Mouse (Mus musculus) heart, embryonic 12.5 days (tissue): ENCODE measurements around the gene 1190002N15Rik. TPM values are rescaled to one million over a fixed set of nuclear protein-coding genes. Genes with fewer than 3 reads are reported as not detected.

Source experiments
- ATAC-seq: fragments of 200-750 bp; cut with Nextera tagmentation; 2 replicates; pipeline ENCODE4 v1.8.0; 2017; ENCODE audit warnings: moderate TSS enrichment, moderate library complexity; ENCODE audit not compliant: insufficient number of reproducible peaks, low FRiP score
- H3K27ac ChIP-seq: fragments of 300-500 bp; sonication (generic); 2 replicates; pipeline ENCODE4 v1.5.1; 2016; ENCODE audit warnings: mild to moderate bottlenecking, moderate library complexity; ENCODE audit not compliant: poor library complexity, severe bottlenecking
- H3K27me3 ChIP-seq: fragments of 300-500 bp; sonication (generic); replicated peaks from 2 replicates; pipeline ENCODE4 v1.6.1; 2016; ENCODE audit warnings: mild to moderate bottlenecking, moderate library complexity
- H3K36me3 ChIP-seq: fragments of 300-500 bp; sonication (generic); 2 replicates; pipeline ENCODE4 v1.6.1; 2016; ENCODE audit warnings: mild to moderate bottlenecking, moderate library complexity
- H3K4me1 ChIP-seq: fragments of 300-500 bp; sonication (generic); replicated peaks from 2 replicates; pipeline ENCODE4 v1.6.1; 2016; ENCODE audit warnings: mild to moderate bottlenecking
- H3K4me2 ChIP-seq: fragments of 300-500 bp; sonication (generic); 2 replicates; pipeline ENCODE4 v1.6.1; 2016; ENCODE audit warnings: mild to moderate bottlenecking, moderate library complexity
- H3K4me3 ChIP-seq: fragments of 300-500 bp; sonication (generic); 2 replicates; pipeline ENCODE4 v1.5.1; 2016; ENCODE audit warnings: mild to moderate bottlenecking
- H3K9ac ChIP-seq: fragments of 300-500 bp; sonication (generic); 2 replicates; pipeline ENCODE4 v1.6.1; 2016; ENCODE audit warnings: mild to moderate bottlenecking, moderate library complexity
- H3K9me3 ChIP-seq: fragments of 300-500 bp; sonication (generic); replicated peaks from 2 replicates; pipeline ENCODE4 v1.6.1; 2016; ENCODE audit warnings: mild to moderate bottlenecking, moderate library complexity
- WGBS: fragments of 180-500 bp; shearing (Covaris S2); methylation state at CpG from one replicate; pipeline ENCODE4 v1.1.7; 2016; 5-methylcytosine and 5-hydroxymethylcytosine counted together
- polyA plus RNA-seq: library from polyadenylated mRNA; unstranded; fragments of >200 nt; fragmentation: Nextera tagmentation; extraction: Ambion mirVana; gene quantifications from 2 replicates; pipeline ENCODE4 v1.2.1, GENCODE M21; 2016

The 1190002N15Rik gene
- polyA plus RNA-seq, 1 experiment from 2014 or later = 62.6 TPM

- Histone ChIP-seq H3K36me3 (no peaks in the 10 kb centered on the region), H3K4me1 (peaks cover 7% of the 10 kb centered on the region; the same call in 1 of the 2 replicates), H3K9me3 (no peaks in the 10 kb centered on the region), H3K4me3 (no peak overlapping the region), H3K27ac (no peak overlapping the region), H3K9ac (no peak overlapping the region), H3K4me2 (no peak overlapping the region), H3K27me3 (no peaks in the 10 kb centered on the region)
- ATAC-seq = no peak
- 55% methylated on average over 6 of the region's 6 CpGs for WGBS
Measured at GRCm38 (mm10) chr9:94478954-94479353, 58.9 kb downstream of the 1190002N15Rik start.

- Histone ChIP-seq H3K4me3 (no peak overlapping the region), H3K4me1 (peaks cover 2% of the 10 kb centered on the region; the same call in 1 of the 2 replicates), H3K9me3 (no peaks in the 10 kb centered on the region), H3K9ac (no peak overlapping the region), H3K27ac (no peak overlapping the region), H3K36me3 (no peaks in the 10 kb centered on the region), H3K4me2 (no peak overlapping the region), H3K27me3 (no peaks in the 10 kb centered on the region)
- no peak for ATAC-seq
- 86% methylated on average over 1 of the region's 1 CpGs for whole genome bisulfite sequencing
Measured at GRCm38 (mm10) chr9:94475973-94476372, 61.9 kb downstream of the 1190002N15Rik start.

- 79% methylated on average over 7 of the region's 7 CpGs for WGBS
- Histone ChIP-seq H3K27me3 (no peaks in the 10 kb centered on the region), H3K4me2 (no peak overlapping the region), H3K4me3 (no peak overlapping the region), H3K4me1 (peaks cover 2% of the 10 kb centered on the region; the same call in 1 of the 2 replicates), H3K9ac (no peak overlapping the region), H3K9me3 (no peaks in the 10 kb centered on the region), H3K36me3 (no peaks in the 10 kb centered on the region), H3K27ac (no peak overlapping the region)
- no peak for ATAC-seq
Measured at GRCm38 (mm10) chr9:94473898-94474297, 64.0 kb downstream of the 1190002N15Rik start.

- Histone ChIP-seq H3K36me3 (no peaks in the 10 kb centered on the region), H3K27ac (no peak overlapping the region), H3K4me3 (no peak overlapping the region), H3K9ac (no peak overlapping the region), H3K4me1 (0 out of 2 replicates have a peak, but pooled peaks cover 2% of the 10 kb centered on the region), H3K9me3 (no peaks in the 10 kb centered on the region), H3K4me2 (no peak overlapping the region), H3K27me3 (no peaks in the 10 kb centered on the region)
- 69% methylated on average over 10 of the region's 10 CpGs for WGBS
- no peak for ATAC-seq
Measured at GRCm38 (mm10) chr9:94472963-94473582, 64.8 kb downstream of the 1190002N15Rik start.

GRCm38 (mm10) chr9:94471485-94471884, 66.4 kb downstream of the 1190002N15Rik start:
- Histone ChIP-seq H3K4me3 (no peak overlapping the region), H3K4me1 (0 out of 2 replicates have a peak, but pooled peaks cover 2% of the 10 kb centered on the region), H3K27ac (no peak overlapping the region), H3K27me3 (no peaks in the 10 kb centered on the region), H3K4me2 (no peak overlapping the region), H3K9me3 (no peaks in the 10 kb centered on the region), H3K36me3 (no peaks in the 10 kb centered on the region), H3K9ac (no peak overlapping the region)
- no peak for ATAC-seq
- 44% methylated on average over 2 of the region's 2 CpGs for WGBS

Other genes with a start within 250 kb of the 1190002N15Rik start
- 3.9 and 4.0 TPM in 2 replicates for gene Slc9a9, start 131.8 kb upstream of the 1190002N15Rik start, polyA plus RNA-seq